Mouse (Mus musculus): ENCODE measurements around the gene Gm45234. TPM values are rescaled to one million over a fixed set of nuclear protein-coding genes. Genes with fewer than 3 reads are reported as not detected.

The Gm45234 gene
- polyA plus RNA-seq, 1 experiment from 2014 or later, result not detected

DNA sequence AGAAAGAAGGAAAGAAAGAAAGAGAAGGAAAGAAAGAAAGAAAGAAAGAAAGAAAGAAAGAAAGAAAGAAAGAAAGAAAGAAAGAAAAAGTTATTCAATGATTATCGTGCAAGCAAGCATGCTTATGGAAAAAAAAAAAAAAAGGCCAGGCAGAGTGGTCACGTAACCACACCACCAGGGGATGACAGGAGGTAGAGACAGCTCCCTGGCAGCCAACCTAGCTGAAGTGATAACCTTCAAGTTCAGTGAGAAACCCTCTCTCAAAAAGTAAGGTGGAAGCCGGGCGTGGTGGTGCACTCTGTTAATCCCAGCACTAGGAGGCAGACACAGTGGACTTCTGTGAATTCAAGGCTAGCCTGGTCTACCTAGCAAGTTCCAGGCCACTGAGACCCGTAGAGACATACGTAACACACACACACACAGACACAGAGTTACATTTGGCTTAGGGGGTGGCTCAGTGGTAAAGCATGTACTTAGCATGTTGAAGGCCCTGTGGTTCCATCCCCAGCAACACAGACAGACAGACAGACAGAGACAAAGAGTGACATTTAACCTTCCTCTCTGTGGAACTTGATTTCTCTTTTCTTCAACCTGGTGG is 32.8 kb downstream of the Gm45234 start:
- no peak for ATAC-seq (replicated peaks; ENCODE audit: extremely low read depth, insufficient read depth, low FRiP score)
- WGBS, result 57% methylated on average over 6 of the region's 6 CpGs

DNA sequence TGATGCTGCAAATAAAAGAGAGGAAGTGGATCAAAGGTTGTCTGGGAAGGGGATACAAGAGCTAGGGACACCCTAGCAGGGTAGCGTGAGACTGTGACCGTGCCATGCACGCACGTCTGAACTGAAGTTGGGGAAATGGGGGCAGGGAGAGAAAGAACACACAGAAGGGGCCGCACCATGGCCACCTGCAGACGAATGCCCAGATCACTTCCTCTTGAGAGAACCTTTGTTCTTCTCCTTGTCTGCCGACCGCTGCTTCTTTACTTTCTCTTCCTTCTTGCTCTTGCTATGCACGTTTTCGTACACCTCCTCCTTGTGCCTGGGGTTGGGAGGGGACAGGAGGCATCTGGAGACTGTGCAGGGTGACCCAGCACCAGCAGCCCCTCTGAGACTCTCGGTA is 34.9 kb downstream of the Gm45234 start:
- WGBS, result 62% methylated on average over 11 of the region's 11 CpGs
- H3K27me3 ChIP-seq (ENCODE audit: control insufficient read depth, insufficient read depth, low read length), result no peaks in the 10 kb centered on the region
- ATAC-seq (replicated peaks; ENCODE audit: extremely low read depth, insufficient read depth, low FRiP score), result no peak
- H3K9ac ChIP-seq (ENCODE audit: low read length), result peak overlapping the region; percentile 14; the same call in 1 of the 2 replicates
- no peaks in the 10 kb centered on the region for H3K9me3 ChIP-seq (replicated peaks; ENCODE audit: control insufficient read depth, low read length)
- no peak overlapping the region for H3K4me3 ChIP-seq (ENCODE audit: low read length)
- peak overlapping the region; percentile 38; the same call in 1 of the 2 replicates for H3K27ac ChIP-seq (ENCODE audit: low read length)
- peaks cover 15% of the 10 kb centered on the region for H3K36me3 ChIP-seq (ENCODE audit: control insufficient read depth, insufficient read depth)
- peak overlapping the region; percentile 5; the same call in 1 of the 2 replicates for H3K4me2 ChIP-seq (ENCODE audit: low read depth, low read length)
- peaks cover 2% of the 10 kb centered on the region; the same call in 1 of the 2 replicates for H3K4me1 ChIP-seq (ENCODE audit: control insufficient read depth, insufficient read depth, low read length)

More for the DNA sequence above, 32.8 kb downstream of the Gm45234 start:
- peaks cover 2% of the 10 kb centered on the region; the same call in 1 of the 2 replicates for H3K4me1 ChIP-seq (ENCODE audit: control insufficient read depth, insufficient read depth, low read length)
- no peak overlapping the region for H3K4me3 ChIP-seq (ENCODE audit: low read length)
- H3K27ac ChIP-seq (ENCODE audit: low read length), result no peak overlapping the region
- no peak overlapping the region for H3K4me2 ChIP-seq (ENCODE audit: low read depth, low read length)
- no peak overlapping the region for H3K9ac ChIP-seq (ENCODE audit: low read length)
- H3K36me3 ChIP-seq (ENCODE audit: control insufficient read depth, insufficient read depth), result no peaks in the 10 kb centered on the region
- no peaks in the 10 kb centered on the region for H3K9me3 ChIP-seq (replicated peaks; ENCODE audit: control insufficient read depth, low read length)
- no peaks in the 10 kb centered on the region for H3K27me3 ChIP-seq (ENCODE audit: control insufficient read depth, insufficient read depth, low read length)

DNA sequence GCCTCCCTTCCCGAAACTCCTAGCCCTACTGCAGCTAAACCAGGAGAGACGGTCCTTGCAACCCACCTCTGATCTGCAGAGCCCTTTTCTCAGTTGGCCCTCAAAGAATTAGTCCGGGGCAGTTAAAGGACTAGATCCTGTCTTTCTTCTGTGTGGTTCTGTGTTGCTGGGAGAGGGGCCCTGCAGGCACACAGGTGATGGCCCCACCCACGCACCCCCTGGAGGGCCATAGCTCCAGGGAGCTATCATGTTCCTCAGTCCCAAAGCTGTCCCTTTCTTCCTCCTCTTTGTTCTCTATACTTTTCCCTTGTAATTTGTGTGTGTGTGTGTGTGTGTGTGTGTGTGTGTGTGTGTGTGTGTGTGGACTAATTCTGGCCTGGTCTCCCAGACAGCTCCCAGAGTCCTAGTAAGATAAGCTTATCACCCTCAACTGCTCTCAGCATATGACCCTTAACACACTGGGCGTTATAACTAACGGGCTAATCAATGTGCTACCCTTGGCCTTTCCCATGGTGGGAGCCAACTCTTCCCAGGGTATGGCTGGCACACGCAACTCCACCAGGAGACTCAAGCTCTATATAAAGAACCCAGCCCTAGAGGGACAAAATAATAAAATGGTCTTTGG is 36.4 kb downstream of the Gm45234 start:
- Histone ChIP-seq H3K27me3 (ENCODE audit: control insufficient read depth, insufficient read depth, low read length) (no peaks in the 10 kb centered on the region), H3K9me3 (replicated peaks; ENCODE audit: control insufficient read depth, low read length) (no peaks in the 10 kb centered on the region), H3K27ac (ENCODE audit: low read length) (peak overlapping the region; percentile 32; the same call in 1 of the 2 replicates), H3K9ac (ENCODE audit: low read length) (peak overlapping the region; percentile 41), H3K4me3 (ENCODE audit: low read length) (peak overlapping the region; percentile 27; the same call in 1 of the 2 replicates), H3K36me3 (ENCODE audit: control insufficient read depth, insufficient read depth) (peaks cover 29% of the 10 kb centered on the region), H3K4me2 (ENCODE audit: low read depth, low read length) (peak overlapping the region; percentile 10; the same call in 1 of the 2 replicates), H3K4me1 (ENCODE audit: control insufficient read depth, insufficient read depth, low read length) (peaks cover 2% of the 10 kb centered on the region; the same call in 1 of the 2 replicates)
- ATAC-seq (replicated peaks; ENCODE audit: extremely low read depth, insufficient read depth, low FRiP score), result no peak
- WGBS, result 49% methylated on average over 7 of the region's 7 CpGs

DNA sequence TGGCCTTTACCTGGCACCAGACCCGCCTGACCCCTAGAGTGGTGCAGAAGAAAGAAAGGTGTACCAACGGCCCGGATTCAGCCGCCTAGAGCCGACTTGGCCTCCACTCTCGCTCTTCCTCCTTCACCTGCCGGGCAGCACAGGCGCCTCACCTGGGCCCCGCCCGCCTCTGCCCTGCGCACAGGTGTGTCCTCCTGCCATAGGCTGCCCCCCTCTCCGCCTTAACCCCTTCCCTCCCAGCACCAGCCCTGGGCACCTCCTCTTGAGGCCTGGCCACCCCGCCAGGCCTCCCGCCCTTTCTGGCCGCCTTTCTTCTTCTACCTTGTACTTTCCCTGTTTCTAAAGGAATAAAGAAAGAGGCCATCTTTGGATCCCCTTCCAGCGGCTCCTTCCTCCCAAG is 37.1 kb downstream of the Gm45234 start:
- peak overlapping the region; percentile 32; the same call in 1 of the 2 replicates for H3K27ac ChIP-seq (ENCODE audit: low read length)
- ATAC-seq (replicated peaks; ENCODE audit: extremely low read depth, insufficient read depth, low FRiP score), result no peak
- H3K4me1 ChIP-seq (ENCODE audit: control insufficient read depth, insufficient read depth, low read length), result peaks cover 6% of the 10 kb centered on the region
- H3K4me3 ChIP-seq (ENCODE audit: low read length), result peak overlapping the region; percentile 27; the same call in 1 of the 2 replicates
- H3K9ac ChIP-seq (ENCODE audit: low read length), result peak overlapping the region; percentile 41
- WGBS, result 75% methylated on average over 14 of the region's 16 CpGs
- H3K9me3 ChIP-seq (replicated peaks; ENCODE audit: control insufficient read depth, low read length), result no peaks in the 10 kb centered on the region
- peak overlapping the region; percentile 10; the same call in 1 of the 2 replicates for H3K4me2 ChIP-seq (ENCODE audit: low read depth, low read length)
- no peaks in the 10 kb centered on the region for H3K27me3 ChIP-seq (ENCODE audit: control insufficient read depth, insufficient read depth, low read length)
- peaks cover 30% of the 10 kb centered on the region for H3K36me3 ChIP-seq (ENCODE audit: control insufficient read depth, insufficient read depth)

DNA sequence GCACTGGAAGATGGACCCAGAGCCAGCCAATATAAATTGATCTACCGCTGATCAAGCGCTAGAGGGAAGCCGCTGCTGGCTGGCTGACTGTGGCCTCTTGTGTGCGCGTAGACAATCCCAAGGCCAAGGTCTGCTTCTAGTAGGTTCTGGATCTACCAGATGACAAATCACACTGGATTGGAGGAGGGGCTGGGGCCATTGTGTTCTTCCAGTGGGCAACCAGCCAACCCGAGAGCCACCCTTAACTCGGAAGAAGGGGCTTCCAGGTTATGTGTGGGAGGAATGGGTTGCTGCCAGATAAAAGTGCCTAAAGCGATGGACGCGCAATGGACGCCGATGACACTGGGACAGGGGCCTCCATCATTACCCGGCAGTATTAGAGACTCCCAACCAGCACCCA is 37.9 kb downstream of the Gm45234 start:
- no peak overlapping the region for H3K9ac ChIP-seq (ENCODE audit: low read length)
- no peak for ATAC-seq (replicated peaks; ENCODE audit: extremely low read depth, insufficient read depth, low FRiP score)
- peak overlapping the region; percentile 14; the same call in 1 of the 2 replicates for H3K4me2 ChIP-seq (ENCODE audit: low read depth, low read length)
- no peak overlapping the region for H3K4me3 ChIP-seq (ENCODE audit: low read length)
- H3K36me3 ChIP-seq (ENCODE audit: control insufficient read depth, insufficient read depth), result peaks cover 30% of the 10 kb centered on the region
- peaks cover 14% of the 10 kb centered on the region for H3K4me1 ChIP-seq (ENCODE audit: control insufficient read depth, insufficient read depth, low read length)
- no peak overlapping the region for H3K27ac ChIP-seq (ENCODE audit: low read length)
- H3K9me3 ChIP-seq (replicated peaks; ENCODE audit: control insufficient read depth, low read length), result no peaks in the 10 kb centered on the region
- 67% methylated on average over 13 of the region's 13 CpGs for WGBS
- H3K27me3 ChIP-seq (ENCODE audit: control insufficient read depth, insufficient read depth, low read length), result no peaks in the 10 kb centered on the region

DNA sequence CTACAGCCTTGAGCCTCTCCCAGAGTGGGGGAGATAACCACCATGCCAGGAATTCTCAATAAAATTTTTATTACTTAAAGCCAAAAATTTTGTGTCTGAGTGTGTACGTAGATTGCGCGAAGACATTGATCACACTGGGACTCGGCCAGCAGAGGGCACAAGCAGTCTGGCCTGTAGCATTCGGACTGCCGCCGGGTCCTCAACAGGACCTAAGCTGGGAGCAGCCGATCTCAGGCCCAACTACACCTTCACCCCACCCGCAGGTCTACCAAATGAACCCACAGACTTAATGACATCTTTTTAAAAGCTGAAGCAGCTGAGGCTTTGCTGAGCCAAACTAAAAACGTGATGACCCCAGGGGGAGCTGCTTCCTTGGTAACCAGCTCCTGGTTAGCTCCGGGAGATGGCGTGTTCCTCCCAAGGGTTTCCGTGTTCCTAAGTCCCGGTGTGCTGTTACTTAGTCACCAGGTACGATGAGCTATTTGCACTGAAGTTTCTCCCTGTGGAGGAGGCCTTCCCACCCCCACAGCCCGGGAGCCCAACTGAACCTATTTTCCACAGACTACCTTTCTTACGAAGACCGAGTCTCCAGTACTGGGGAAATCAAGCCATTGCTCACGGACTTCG is 38.8 kb downstream of the Gm45234 start:
- Histone ChIP-seq H3K9me3 (replicated peaks; ENCODE audit: control insufficient read depth, low read length) (no peaks in the 10 kb centered on the region), H3K4me3 (ENCODE audit: low read length) (no peak overlapping the region), H3K27ac (ENCODE audit: low read length) (no peak overlapping the region), H3K9ac (ENCODE audit: low read length) (no peak overlapping the region), H3K4me1 (ENCODE audit: control insufficient read depth, insufficient read depth, low read length) (peaks cover 14% of the 10 kb centered on the region), H3K27me3 (ENCODE audit: control insufficient read depth, insufficient read depth, low read length) (no peaks in the 10 kb centered on the region), H3K36me3 (ENCODE audit: control insufficient read depth, insufficient read depth) (peaks cover 30% of the 10 kb centered on the region), H3K4me2 (ENCODE audit: low read depth, low read length) (no peak overlapping the region; the same call in 1 of the 2 replicates)
- no peak for ATAC-seq (replicated peaks; ENCODE audit: extremely low read depth, insufficient read depth, low FRiP score)
- 65% methylated on average over 20 of the region's 20 CpGs for WGBS

DNA sequence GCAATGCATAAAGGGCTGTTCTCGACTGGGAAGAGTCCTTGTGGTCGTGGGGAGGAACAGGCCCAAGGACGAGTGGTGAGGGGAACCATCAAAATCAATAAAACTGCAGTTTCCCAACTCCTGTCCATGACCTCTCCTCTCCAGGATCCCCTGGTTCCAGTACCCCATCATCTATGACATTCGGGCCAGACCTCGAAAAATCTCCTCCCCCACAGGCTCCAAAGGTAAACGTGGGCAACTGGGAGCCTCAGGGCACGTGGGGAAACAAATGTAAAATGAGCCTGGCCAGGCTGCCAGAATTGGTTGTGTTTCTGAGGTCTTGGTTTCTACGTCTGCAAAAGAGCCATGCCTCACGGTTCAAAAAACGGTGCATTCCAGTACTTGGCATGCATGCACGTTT is 42.9 kb downstream of the Gm45234 start:
- Histone ChIP-seq H3K9ac (ENCODE audit: low read length) (peak overlapping the region; percentile 93), H3K4me1 (ENCODE audit: control insufficient read depth, insufficient read depth, low read length) (peaks cover 27% of the 10 kb centered on the region), H3K27me3 (ENCODE audit: control insufficient read depth, insufficient read depth, low read length) (no peaks in the 10 kb centered on the region), H3K4me3 (ENCODE audit: low read length) (peak overlapping the region; percentile 95), H3K27ac (ENCODE audit: low read length) (peak overlapping the region; percentile 90), H3K36me3 (ENCODE audit: control insufficient read depth, insufficient read depth) (peaks cover 34% of the 10 kb centered on the region), H3K9me3 (replicated peaks; ENCODE audit: control insufficient read depth, low read length) (no peaks in the 10 kb centered on the region), H3K4me2 (ENCODE audit: low read depth, low read length) (peak overlapping the region; percentile 92)
- ATAC-seq (replicated peaks; ENCODE audit: extremely low read depth, insufficient read depth, low FRiP score), result no peak
- WGBS, result 8% methylated on average over 11 of the region's 11 CpGs

DNA sequence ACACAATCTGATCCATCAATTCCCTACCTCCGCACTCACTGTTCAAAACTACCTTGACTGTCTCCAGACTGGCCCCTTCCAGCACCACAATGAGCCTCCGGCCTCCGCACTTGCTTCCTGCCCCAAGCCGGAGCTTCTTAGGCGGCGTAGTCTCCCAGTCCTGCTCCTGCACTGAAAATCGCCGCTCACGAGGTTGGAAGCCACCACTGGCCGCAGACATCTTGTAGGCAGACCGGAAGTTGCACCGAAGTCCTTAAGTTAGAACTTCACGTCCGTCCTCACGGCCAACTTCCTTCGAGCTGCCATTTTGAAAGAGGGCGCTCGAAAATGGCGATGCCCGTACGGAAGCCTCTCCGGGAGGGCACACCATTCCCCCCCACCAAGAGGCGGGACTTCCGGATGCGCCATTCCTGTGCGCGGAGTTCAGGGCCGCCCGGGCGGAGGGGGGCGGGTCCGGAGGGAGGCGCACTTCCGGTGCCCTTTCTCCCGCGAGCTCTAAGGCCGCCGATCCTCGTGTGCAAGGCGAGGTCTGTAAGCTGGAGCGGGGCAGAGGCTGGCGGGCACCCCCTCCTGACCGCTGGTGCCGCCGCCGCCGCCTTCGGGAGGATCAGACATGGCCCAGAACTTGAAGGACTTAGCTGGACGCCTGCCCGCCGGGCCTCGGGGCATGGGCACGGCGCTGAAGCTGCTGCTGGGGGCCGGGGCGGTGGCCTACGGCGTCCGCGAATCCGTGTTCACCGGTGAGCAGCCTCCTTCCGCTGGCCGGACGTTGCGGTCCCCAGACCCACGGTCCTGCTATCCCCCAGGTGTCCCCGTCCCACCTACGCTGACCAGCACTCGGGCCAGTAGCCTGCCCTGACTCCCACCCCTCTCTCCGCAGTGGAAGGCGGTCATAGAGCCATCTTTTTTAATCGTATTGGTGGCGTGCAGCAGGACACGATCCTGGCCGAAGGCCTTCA is 43.7 kb downstream of the Gm45234 start, which contains the start of the genes Emg1 and Phb2:
Gene Emg1, minus strand, starts transcription at position 355 of the 959 bp plus-strand sequence.
Gene Phb2, plus strand, starts transcription at position 513 of the 959 bp plus-strand sequence.
- WGBS, result under 1% methylated on average over 76 of the region's 76 CpGs
- Histone ChIP-seq H3K4me2 (ENCODE audit: low read depth, low read length) (peak within 1 kb of the TSS; percentile 92), H3K9me3 (replicated peaks; ENCODE audit: control insufficient read depth, low read length) (no peaks in the 10 kb centered on the region), H3K4me3 (ENCODE audit: low read length) (peak within 1 kb of the TSS; percentile 95), H3K36me3 (ENCODE audit: control insufficient read depth, insufficient read depth) (peaks cover 29% of the 10 kb centered on the region), H3K27ac (ENCODE audit: low read length) (peak within 1 kb of the TSS; percentile 91), H3K9ac (ENCODE audit: low read length) (peak within 1 kb of the TSS; percentile 93), H3K27me3 (ENCODE audit: control insufficient read depth, insufficient read depth, low read length) (no peaks in the 10 kb centered on the region), H3K4me1 (ENCODE audit: control insufficient read depth, insufficient read depth, low read length) (peaks cover 27% of the 10 kb centered on the region)
- peak; percentile 97 for ATAC-seq (replicated peaks; ENCODE audit: extremely low read depth, insufficient read depth, low FRiP score)

All from heart, embryonic 16.5 days (tissue).